Mouse (Mus musculus): ENCODE measurements around the gene Tlr2. TPM values are rescaled to one million over a fixed set of nuclear protein-coding genes. Genes with fewer than 3 reads are reported as not detected.
"Not testable (repeated sequence)": the region's sequence is repeated elsewhere in the genome, so short reads cannot be mapped to it uniquely, and the experiment has no call there.

Gene Tlr2
- under 1 TPM; 0.64 to 0.68 TPM for total RNA-seq (2021)

DNA sequence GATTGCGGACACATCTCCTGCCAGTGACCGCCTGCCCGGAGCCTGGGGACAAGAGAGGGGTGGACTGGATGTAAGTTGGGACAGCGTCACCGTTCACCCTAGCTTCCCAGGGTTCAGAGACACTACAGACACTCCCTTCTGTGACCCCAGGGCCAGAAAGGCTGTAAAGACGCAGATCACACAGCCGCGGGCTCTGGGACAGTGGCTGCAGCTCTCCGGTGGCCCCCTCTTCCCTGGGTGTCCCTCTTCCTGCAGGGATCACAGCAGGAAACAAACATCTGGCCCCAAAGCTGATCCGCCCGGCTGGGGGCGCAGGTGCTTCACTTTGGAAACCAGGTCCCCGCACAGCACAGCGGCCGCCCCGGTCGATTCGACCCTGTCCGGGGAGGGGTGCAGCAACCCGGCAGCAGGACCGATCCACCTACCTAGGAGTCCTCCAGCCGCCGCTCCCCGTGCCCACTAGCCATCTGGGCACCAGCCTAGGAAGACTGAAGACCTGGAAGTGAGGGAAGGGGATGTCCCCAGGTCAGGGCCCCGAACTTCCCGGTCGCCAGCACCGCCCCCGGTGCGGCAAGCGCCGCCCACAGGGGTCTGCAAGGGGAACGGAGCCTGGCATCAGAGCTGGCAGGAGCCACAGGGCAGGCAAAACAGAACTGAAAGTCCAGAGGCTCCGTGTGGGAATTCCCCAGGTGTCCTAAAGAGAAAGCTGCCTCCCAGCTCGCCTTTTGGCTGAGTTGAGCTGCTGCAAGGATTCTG, at the start of gene Tlr2:
Gene Tlr2, minus strand, starts transcription at position 673 of the 756 bp plus-strand sequence.
- intact Hi-C loops (cut with DNase I), result loop anchor here (5.0 kb wide), 1 partner anchor 56 kb away; no protein-coding TSS in a partner anchor
- DNase-seq (ENCODE audit: low spot score in 2 of 2), result peak; percentile 10 to 39

DNA sequence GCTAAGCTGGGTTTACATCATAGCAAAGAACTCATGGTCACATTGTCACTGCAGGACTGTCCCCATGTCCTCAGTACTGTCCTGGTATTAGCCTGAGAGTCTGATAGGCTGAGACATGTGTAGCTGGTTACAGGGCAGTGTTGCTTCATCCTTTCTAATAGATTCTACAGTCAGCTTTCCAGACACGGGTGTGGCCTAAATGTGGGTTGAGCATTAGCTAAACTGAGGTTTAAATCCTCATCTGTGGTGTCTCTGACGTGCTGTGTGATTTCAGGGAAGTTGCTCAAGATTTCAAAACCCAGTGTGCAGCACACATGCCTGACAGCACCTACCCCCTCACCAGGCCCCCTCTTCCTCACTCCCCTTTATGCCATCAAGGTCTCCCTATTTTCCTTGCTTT, 43.6 kb upstream of the Tlr2 start:
- DNase-seq (ENCODE audit: low spot score in 2 of 2), result no peak
- intact Hi-C loops (cut with DNase I), result no loop called here

DNA sequence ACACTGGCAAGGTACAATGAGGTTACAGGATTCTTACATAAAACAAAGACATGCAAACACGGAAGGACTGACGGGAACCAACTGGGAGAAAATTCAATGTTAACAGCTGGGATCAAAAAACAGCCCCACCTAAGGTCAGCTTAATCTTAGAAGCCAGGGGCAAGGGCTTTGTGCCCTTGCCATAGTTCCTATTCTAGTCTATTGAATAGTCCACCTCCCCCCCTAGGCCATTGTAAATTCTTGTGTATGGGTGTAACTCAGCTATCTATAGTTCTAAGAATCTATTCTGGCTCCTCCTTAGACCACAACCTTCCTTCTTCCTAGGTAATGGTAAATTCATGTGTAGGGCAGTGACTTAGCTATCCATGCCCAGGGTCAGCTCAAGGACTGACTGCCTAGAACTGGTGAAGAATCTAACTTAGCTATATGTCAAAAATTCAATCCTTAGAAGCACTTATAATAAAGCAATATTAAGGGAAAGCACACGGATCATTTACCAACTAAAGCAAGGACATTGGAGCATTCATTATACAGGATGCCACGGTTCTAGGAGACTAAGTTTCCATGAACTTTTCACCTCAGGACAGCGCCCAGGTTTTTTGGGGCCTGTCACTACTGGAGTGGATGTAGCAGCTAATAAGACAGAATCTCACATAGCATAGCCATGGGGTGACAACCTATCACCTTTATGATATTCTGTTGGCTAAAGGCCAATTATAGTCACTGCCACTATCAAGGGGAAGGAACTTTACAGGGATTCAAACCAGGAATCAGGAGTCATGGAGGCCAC, 37.9 kb upstream of the Tlr2 start:
- intact Hi-C loops (cut with DNase I); DNase-seq (ENCODE audit: low spot score in 2 of 2): not testable (repeated sequence)

DNA sequence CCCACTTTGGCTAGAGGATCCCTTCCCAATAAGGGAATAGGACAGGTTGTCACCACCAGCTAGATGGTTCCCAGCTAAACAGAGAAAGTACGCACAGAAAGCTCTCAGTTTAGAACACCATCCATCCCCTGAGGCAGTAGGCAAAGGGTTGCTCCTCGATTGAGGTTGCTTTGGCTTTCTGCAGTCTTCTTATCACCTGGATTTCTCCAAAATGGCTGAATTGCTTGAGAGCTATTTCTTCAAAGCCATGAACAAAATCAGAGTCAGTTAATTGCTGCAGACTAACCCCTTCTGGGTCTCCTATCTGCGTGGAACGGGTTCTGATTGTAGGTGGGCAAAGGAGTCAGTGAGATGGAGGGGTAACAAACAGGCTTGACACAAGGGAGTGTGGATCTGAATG, 37.2 kb upstream of the Tlr2 start:
- intact Hi-C loops (cut with DNase I), result no loop called here
- DNase-seq (ENCODE audit: low spot score in 2 of 2), result no peak

DNA sequence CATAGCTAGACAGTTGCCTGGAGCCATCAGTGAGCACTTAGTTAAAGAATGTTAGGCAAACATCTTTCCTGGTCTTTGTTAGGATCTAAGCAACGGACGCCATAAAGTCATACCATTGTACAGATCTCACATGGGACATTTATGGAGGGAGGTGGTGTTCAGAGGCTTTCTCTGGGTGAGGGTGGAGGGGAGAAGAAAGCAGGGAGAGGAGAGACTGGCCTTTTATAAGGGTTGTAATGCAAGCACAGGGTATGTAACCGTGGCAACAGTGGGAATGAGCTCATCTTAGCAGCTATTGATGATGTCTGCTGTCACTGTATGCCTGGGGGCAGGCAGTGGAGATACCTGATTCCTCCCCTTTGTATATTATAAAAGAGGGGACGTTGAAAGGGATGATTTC, 34.7 kb upstream of the Tlr2 start:
- DNase-seq (ENCODE audit: low spot score in 2 of 2), result no peak
- intact Hi-C loops (cut with DNase I), result no loop called here

DNA sequence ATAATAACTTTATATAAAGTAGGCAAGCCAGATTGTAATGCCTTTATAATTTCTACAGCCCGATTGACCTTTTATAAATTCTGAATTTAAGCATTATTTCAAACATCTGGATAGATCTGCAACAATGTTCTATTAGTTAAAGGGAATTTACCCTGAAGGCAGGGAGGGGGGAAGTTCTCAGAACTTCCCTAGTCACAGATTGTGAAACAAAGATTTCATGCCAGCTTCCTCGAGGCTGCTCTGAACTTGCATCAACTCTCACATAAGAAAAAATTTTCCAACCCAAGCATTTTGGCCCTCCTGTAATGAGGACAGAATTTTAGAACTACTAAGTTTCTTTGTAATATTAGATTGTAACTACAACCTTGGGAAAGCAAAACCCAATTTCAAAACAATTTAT, 33.5 kb upstream of the Tlr2 start:
- intact Hi-C loops (cut with DNase I); DNase-seq (ENCODE audit: low spot score in 2 of 2): not testable (repeated sequence)

DNA sequence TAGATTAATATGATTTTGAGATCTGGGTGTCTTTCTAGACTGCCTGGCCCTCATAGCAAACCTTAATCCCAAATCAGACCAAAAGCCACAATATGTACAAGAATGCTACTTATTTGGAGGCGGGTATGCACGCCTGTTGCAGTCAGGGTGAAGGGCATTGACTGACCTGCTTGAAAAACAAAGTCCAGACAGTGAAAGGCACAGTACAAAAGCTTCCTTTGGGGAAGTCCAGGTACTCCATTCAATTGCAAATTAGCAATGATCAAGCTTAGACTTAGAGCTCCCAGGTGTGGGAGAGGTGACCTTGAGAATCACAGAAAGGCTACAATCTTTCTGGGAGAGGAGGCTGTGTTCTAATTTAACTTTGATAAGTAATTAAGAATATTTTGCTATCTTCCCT, 31.3 kb upstream of the Tlr2 start:
- DNase-seq (ENCODE audit: low spot score in 2 of 2); intact Hi-C loops (cut with DNase I): not testable (repeated sequence)

DNA sequence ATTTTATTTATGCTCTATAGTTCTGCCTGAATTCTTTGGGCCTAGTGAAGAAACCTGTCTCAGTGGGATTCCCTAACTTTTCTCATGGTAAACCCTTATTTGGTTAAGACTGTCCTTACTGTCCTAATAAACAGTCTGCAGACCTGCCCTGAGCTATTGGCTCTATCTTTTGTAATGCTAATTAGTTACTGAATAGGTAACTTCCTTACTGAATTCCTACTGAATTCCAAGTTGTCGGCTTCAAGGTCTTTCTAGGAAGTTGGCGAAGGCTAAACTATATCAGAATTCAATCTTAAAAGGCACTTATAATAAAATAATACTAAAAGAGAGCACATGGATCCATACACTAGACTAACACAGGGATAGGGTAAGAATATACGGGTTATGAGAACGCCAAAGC, 30.4 kb upstream of the Tlr2 start:
- intact Hi-C loops (cut with DNase I); DNase-seq (ENCODE audit: low spot score in 2 of 2): not testable (repeated sequence)

DNA sequence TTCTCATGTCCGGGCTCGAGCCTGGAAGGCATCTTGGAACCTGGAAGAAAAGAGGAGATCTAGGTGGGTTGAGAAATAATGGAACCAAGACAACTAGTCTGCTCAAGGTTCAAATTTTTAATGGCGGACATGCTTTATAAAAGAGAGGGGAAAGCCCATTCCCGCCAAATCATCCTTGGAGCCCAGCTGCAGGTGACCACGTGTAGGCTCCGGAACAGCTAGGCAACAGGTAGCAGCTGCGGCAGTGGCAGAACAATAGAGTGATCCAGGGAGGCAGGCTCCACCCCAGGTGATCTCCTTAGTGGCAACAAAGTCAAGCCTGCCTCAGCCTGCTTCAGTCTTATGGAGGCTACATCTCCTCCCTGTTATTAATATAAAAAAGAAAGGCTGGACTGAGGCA, 30.0 kb upstream of the Tlr2 start:
- DNase-seq (ENCODE audit: low spot score in 2 of 2); intact Hi-C loops (cut with DNase I): not testable (repeated sequence)

DNA sequence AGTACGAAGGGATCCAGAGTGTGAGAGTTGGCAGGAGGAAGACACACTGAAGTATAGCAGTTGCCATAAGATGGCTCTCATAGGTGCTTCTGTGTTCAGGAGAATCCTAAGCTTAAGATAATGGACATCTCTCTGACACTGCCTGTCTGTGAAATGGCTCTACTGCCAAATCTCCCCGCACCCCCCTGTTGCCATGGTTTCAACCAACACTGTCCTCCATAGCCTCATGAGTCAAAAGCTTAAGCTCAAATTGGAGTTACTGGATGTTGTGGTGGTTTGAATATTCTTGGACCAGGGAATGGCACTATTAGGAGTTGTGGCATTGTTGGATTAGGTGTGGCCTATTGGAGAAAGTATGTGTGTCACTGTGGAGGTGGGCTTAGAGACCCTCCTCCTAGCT, 28.2 kb upstream of the Tlr2 start:
- intact Hi-C loops (cut with DNase I), result no loop called here

DNA sequence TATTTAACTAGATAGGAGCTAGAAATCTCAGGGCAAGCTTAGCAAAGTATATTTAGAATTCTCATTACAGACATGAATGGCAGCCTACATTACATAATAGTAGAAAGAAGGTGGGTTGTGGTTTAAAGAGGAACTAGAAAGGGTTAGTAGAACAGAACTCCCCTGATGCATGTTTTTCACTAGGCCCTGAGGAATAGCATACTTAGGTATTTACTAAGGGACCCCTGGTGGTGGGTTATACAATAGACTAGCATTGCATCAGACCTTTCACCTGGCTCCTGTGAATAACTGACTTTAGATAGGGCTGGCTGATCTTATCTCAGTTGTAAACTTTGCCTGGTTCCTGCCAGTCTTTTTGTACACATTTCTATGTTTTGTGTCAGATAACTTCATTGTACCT, 25.5 kb upstream of the Tlr2 start:
- DNase-seq (ENCODE audit: low spot score in 2 of 2); intact Hi-C loops (cut with DNase I): not testable (repeated sequence)

More for the DNA sequence above, 28.2 kb upstream of the Tlr2 start:
- DNase-seq (ENCODE audit: low spot score in 2 of 2), result no peak

DNA sequence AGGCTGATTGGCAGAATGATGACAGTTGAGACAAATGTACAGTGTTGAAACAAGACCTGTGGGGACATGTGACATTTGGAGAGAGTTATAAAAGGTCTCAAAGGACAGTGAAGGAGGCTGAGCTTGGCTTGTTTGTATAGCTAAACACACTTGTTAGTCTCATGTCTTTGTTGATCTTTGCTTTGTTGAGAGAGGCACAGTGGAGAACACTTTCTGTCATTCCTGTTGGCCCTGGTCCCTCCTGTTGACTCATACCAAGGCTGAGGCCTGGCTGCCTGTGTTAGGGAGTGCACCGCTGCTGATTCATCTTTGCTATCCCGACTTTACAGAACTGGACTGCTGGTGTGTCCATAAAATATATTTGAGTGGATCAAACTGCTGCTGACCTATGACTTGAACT, 23.6 kb upstream of the Tlr2 start:
- no peak for DNase-seq (ENCODE audit: low spot score in 2 of 2)
- intact Hi-C loops (cut with DNase I), result no loop called here

DNA sequence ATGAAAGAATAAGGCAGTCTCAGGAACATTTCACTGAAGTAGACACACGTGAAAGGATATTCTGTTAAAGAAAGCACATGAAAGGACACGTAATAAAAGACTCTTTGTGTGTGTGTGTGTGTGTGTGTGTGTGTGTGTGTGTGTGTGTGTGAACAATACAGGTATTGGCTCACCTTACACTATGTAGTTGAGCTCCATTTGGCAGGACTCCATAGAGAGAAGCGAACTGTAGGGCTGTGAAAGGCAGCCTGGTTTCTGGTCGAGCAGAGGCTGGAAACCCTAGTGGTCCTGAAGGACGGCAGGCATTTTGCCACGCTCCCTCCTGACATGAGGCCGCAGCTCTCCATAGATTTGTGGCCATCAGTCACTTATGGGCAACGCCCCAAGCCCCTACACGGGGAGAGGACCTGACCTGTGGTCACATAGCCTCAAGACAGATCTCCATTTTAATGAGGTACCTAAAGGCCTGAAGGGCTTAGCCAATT, 22.5 kb upstream of the Tlr2 start:
- no peak for DNase-seq (ENCODE audit: low spot score in 2 of 2)
- intact Hi-C loops (cut with DNase I), result no loop called here

DNA sequence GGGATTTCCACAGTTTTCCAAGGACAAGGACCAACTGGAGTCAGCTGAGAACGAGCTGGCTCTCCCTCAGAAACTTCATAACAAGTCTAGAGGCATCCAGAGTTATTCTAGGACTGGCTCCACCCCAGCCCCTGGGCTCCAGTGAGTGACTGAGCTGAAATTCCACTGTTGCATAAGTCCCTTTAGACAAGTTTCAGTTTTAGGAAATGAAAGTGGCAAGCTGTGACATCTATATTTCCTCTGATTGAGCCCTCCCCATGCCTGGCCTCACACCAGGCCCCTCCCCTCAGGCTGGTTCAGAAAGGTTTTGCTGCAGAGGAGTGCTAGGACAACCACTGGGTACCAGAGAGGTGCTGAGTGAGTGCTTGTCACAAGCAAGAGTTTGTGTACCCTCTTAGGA, 21.4 kb upstream of the Tlr2 start:
- DNase-seq (ENCODE audit: low spot score in 2 of 2), result peak; percentile 49 to 60
- intact Hi-C loops (cut with DNase I), result no loop called here

DNA sequence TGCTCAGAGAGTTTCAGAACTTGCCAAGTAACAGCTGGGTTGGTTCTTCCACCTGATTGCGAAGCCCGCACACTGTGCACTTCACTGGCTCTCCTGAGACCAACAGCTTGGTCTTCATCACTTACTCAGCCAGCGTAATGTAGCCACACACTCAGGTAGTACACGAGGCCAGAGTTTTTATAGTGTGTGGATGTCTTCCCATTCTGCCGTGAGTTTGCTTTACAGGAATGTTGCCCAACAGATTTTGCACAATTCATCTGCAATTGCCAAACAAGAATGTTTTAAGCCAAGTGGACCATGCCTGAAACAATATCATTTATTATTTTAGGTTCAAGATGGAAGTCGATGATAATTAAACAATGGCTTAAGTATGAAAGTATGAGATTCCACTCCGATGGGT, 18.0 kb upstream of the Tlr2 start:
- no peak for DNase-seq (ENCODE audit: low spot score in 2 of 2)
- intact Hi-C loops (cut with DNase I), result no loop called here

DNA sequence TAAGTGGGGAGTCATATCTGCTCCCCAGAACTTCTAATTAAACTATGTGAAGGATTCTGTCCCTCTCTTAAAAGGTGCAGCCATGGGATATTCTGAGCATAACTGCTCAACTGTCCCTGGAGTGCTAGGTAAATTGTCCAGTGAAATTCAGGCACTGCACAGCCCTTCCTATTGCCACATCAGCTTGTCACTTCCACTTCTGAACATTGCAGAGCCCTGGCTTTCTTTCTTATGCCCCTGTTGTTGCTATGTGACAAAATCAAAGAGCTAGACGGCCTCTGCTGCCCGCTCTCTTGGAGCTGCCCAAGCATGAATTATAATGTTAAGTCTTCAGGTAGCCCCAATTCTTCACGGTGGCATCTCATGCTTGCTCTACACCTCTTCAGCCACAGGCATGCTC, 17.5 kb upstream of the Tlr2 start:
- DNase-seq (ENCODE audit: low spot score in 2 of 2), result no peak
- intact Hi-C loops (cut with DNase I), result no loop called here

DNA sequence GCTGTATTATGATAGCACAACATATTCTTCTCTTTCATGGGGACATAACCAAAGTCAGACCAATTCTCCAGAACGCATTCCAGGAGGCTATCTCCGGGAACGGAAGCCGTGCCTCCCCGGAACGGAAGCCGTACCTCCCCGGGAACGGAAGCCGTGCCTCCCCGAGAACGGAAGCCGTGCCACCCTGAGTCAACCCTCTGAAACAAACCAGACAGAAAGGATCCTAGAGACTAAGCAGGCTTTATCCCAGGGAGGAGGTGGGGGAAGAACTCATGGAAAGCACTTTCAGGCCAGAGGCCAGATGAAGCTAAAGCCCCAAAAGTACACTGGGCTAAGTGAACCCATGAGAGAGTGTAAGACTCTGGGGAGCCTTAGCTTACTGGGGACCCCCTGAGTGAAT, 16.1 kb upstream of the Tlr2 start:
- intact Hi-C loops (cut with DNase I), result no loop called here
- DNase-seq (ENCODE audit: low spot score in 2 of 2), result no peak

DNA sequence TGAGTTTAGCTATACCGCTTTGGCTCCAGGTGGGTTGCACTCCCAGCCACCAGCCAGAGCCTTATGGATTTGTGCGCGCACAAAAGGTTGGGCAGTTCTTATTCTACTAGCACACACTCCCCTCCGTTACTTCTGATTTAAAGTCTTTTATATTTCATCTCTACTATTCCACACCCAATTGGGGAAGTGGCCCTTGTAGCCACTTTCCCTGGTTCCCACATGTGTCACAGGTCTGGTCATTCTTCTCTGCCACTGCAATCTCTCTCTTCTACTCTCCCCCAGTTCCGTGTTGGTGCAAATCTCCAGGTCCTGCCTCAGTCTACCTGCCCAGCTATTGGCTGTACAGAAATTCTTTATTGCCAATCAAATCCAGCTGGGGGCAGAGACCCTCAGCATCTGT, 14.1 kb upstream of the Tlr2 start:
- intact Hi-C loops (cut with DNase I), result no loop called here
- DNase-seq (ENCODE audit: low spot score in 2 of 2), result no peak

DNA sequence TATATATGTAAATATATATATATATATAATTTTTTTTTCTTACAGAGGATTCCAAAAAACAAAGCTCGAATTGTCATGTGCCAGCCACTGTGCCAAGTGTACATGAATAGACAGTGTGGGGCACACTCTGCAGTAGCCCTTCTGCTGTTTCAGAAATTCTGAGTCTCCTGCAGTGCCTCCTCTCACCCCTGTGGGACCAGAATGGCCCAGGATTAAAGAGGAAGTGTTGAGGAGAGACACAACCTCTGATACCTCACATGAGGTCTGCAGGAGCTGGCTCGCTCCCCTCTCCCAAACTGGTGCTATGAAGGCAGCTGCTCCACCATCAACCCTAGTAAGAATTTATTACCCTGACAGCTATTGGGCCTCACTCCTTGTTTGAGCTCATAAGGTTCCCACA, 7.8 kb upstream of the Tlr2 start:
- DNase-seq (ENCODE audit: low spot score in 2 of 2), result no peak
- intact Hi-C loops (cut with DNase I), result no loop called here

DNA sequence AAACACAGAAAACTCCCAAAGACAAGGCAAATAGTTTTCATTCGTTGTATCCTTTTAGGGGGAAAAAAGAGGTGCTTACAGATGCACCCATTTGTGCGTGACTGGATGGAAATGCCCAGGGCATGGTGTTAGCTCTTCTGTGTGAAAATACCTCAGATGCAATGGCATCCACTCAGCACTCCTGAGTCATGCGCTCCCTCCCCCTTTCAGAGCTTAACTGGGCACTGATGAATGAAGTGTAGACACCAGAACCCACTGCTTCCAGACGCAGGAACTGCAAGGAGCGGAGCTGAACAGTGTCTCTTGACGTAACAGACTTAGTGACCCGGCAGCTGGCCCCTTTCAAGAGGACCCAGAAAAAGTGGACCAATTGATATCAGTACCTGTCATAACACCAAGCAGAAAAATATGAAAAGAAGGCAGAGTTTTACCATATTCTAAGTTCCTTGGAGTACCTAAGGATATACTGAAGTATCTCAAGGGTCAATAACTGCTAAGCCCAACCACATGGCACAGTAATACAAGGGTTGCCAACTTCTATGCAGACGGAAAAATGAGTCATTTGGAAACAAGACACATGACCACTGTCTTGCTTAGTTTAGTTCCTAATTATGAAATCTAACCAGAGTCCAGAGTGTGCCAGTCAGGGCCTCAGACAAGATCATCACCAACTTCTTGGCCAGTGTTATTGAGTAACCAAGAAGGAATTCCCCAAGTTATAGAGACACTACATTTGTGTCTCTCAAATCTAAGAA, 3.4 kb upstream of the Tlr2 start:
- DNase-seq (ENCODE audit: low spot score in 2 of 2), result no peak
- intact Hi-C loops (cut with DNase I), result loop anchor here (5.0 kb wide), 1 partner anchor 52 kb away; no protein-coding TSS in a partner anchor
